Mouse (Mus musculus) liver, embryonic 14.5 days (tissue): ENCODE data around the gene Smarcc2. TPM values are rescaled to one million over a fixed set of nuclear protein-coding genes. Genes with fewer than 3 reads are reported as not detected.
A peak's percentile ranks its signal among the peaks of the same experiment; 100 is the strongest.

ENCODE experiments used
- ATAC-seq: fragments of 200-750 bp; cut with Nextera tagmentation; 2 replicates; pipeline ENCODE4 v1.8.0; 2017; ENCODE audit warnings: moderate number of reproducible peaks, mild to moderate bottlenecking, moderate library complexity; ENCODE audit not compliant: insufficient read depth
- DNase-seq, 3 experiments: peaks; one replicate each; pipeline ENCODE4 v3.0.0-alpha.2; 2012 to 2013; ENCODE audit warnings: low read depth in 3 of 3, low spot score in 3 of 3
- H3K27ac ChIP-seq: fragments of 300-500 bp; sonication (generic); 2 replicates; pipeline ENCODE4 v1.5.1; 2014; ENCODE audit warnings: moderate library complexity, mild to moderate bottlenecking, control low read depth, inconsistent platforms
- H3K27me3 ChIP-seq: fragments of 300-500 bp; sonication (generic); 2 replicates; pipeline ENCODE4 v1.6.1; 2014; ENCODE audit warnings: mild to moderate bottlenecking, low read length, moderate library complexity; ENCODE audit not compliant: control insufficient read depth, insufficient read depth
- H3K36me3 ChIP-seq: fragments of 300-500 bp; sonication (generic); replicated peaks from 2 replicates; pipeline ENCODE4 v1.6.1; 2014; ENCODE audit warnings: low read depth; ENCODE audit not compliant: control insufficient read depth, insufficient read depth
- H3K4me1 ChIP-seq, 2 experiments: fragments of 200-500 bp in 1 of 2; fragments of 300-500 bp in 1 of 2; sonication (generic) in 1 of 2; replicated peaks; 2 replicates each; pipeline ENCODE4 v1.6.1; 2012 to 2014; ENCODE audit warnings: antibody characterized with exemption in 1 of 2, inconsistent platforms in 1 of 2, low read length in 1 of 2; ENCODE audit not compliant: control insufficient read depth in 2 of 2, insufficient read depth in 2 of 2
- H3K4me2 ChIP-seq: fragments of 300-500 bp; sonication (generic); 2 replicates; pipeline ENCODE4 v1.6.1; 2014; ENCODE audit warnings: low read depth, mild to moderate bottlenecking, control low read depth, moderate library complexity
- H3K4me3 ChIP-seq, 2 experiments: fragments of 200-500 bp in 1 of 2; fragments of 300-500 bp in 1 of 2; sonication (generic) in 1 of 2; 2 replicates each; pipeline ENCODE4 v1.5.1; 2012 to 2014; ENCODE audit warnings: low read depth in 2 of 2, low read length in 2 of 2, mild to moderate bottlenecking in 2 of 2, control low read depth in 1 of 2, inconsistent platforms in 1 of 2, moderate library complexity in 1 of 2; ENCODE audit not compliant: insufficient read depth in 1 of 2
- H3K9ac ChIP-seq: fragments of 300-500 bp; sonication (generic); replicated peaks from 2 replicates; pipeline ENCODE4 v1.6.1; 2014; ENCODE audit warnings: mild to moderate bottlenecking, control low read depth, moderate library complexity
- H3K9me3 ChIP-seq: fragments of 300-500 bp; sonication (generic); 2 replicates; pipeline ENCODE4 v1.6.1; 2016; ENCODE audit warnings: low read length, mixed read lengths; ENCODE audit not compliant: control insufficient read depth
- CTCF ChIP-seq: IDR thresholded peaks from 2 replicates; pipeline ENCODE4 v1.5.1; 2016; ENCODE audit warnings: antibody characterized with exemption, low read depth, control low read depth
- EP300 ChIP-seq: IDR thresholded peaks from 2 replicates; pipeline ENCODE4 v1.6.1; 2016; ENCODE audit warnings: antibody characterized with exemption, low read depth
- WGBS: fragments of 180-500 bp; shearing (Covaris S2); extraction: QIAGEN DNeasy Blood & Tissue Kit; methylation state at CpG from one replicate; pipeline ENCODE4 v1.1.7; 2014; ENCODE audit not compliant: insufficient replicate concordance; 5-methylcytosine and 5-hydroxymethylcytosine counted together
- microRNA-seq: library from miRNA; unstranded; fragments of <30 nt; microRNA quantifications from one replicate; pipeline ENCODE4, GENCODE M21; 2016
- polyA plus RNA-seq, 2 experiments: library from polyadenylated mRNA; depleted of rRNA in 1 of 2; stranded (reverse) in 1 of 2; unstranded in 1 of 2; fragments of >200 nt; fragmentation: Nextera tagmentation in 1 of 2; extraction: Ambion mirVana in 1 of 2; gene quantifications; 2 replicates each; pipeline versions ENCODE4 v1.2.1 to v1.2.3; 2012 to 2014

Smarcc2 gene
- polyA plus RNA-seq, 2 experiments = 27.7 to 29.8 TPM

- Histone ChIP-seq H3K4me2 (peak overlapping the region; percentile 59), H3K4me3 (peak overlapping the region; percentile 16 to 20; a peak in 3 of 4 replicates), H3K9ac (peak overlapping the region; percentile 40), H3K36me3 (no peaks in the 10 kb centered on the region), H3K27ac (peak overlapping the region; percentile 61), H3K9me3 (no peaks in the 10 kb centered on the region), H3K4me1 (peaks cover 3 to 14% of the 10 kb centered on the region in 2 experiments; a peak in 3 of 4 replicates), H3K27me3 (no peaks in the 10 kb centered on the region)
- DNase-seq = peak; percentile 89 to 93 (median 90)
- no peak for TF ChIP-seq EP300
- peak; percentile 97 for TF ChIP-seq CTCF
- WGBS = 11% methylated on average over 18 of the region's 18 CpGs
- ATAC-seq = peak; percentile 97
Measured at GRCm38 (mm10) chr10:128536266-128536940, 77.4 kb downstream of the Smarcc2 start.

- no peak overlapping the region for H3K27ac ChIP-seq
- TF ChIP-seq EP300 (no peak), CTCF (no peak)
- no peaks in the 10 kb centered on the region for H3K9me3 ChIP-seq
- peaks cover 3 to 14% of the 10 kb centered on the region in 2 experiments; a peak in 3 of 4 replicates for H3K4me1 ChIP-seq
- ATAC-seq = no peak
- no peak overlapping the region for H3K9ac ChIP-seq
- peaks cover 3% of the 10 kb centered on the region; the same call in 1 of the 2 replicates for H3K36me3 ChIP-seq
- no peaks in the 10 kb centered on the region for H3K27me3 ChIP-seq
- 67% methylated on average over 1 of the region's 1 CpGs for WGBS
- H3K4me3 ChIP-seq = no peak overlapping the region
- H3K4me2 ChIP-seq = no peak overlapping the region
- DNase-seq = no peak
Measured at GRCm38 (mm10) chr10:128538340-128538870, 79.4 kb downstream of the Smarcc2 start.

Small RNAs within 50 kb of the gene (microRNA-seq; reads per million reads assigned to microRNA genes)
- gene Mir6916 (not detected), gene Mir8105 (2.5 reads per million)

Other genes starting within 250 kb of the Smarcc2 start
- 12.9 and 14.2 TPM in 2 replicates for gene Spryd4, start 247.4 kb upstream of the Smarcc2 start, polyA plus RNA-seq (2012; rRNA removed)
- 20.8 and 21.4 TPM in 2 replicates for gene Spryd4, start 247.4 kb upstream of the Smarcc2 start, polyA plus RNA-seq (2014; fragmentation: Nextera tagmentation; extraction: Ambion mirVana)
- 0.02 TPM in 2 replicates for gene Mip, start 233.4 kb upstream of the Smarcc2 start, polyA plus RNA-seq (2012; rRNA removed)
- gene Mip, start 233.4 kb upstream of the Smarcc2 start, polyA plus RNA-seq (2014; fragmentation: Nextera tagmentation; extraction: Ambion mirVana) = not detected in 2 replicates
- 8.1 and 12.9 TPM in 2 replicates for gene Timeless, start 227.2 kb upstream of the Smarcc2 start, polyA plus RNA-seq (2012; rRNA removed)
- 23.3 and 23.4 TPM in 2 replicates for gene Timeless, start 227.2 kb upstream of the Smarcc2 start, polyA plus RNA-seq (2014; fragmentation: Nextera tagmentation; extraction: Ambion mirVana)
- 0.73 and 1.1 TPM in 2 replicates for gene Apon, start 205.2 kb upstream of the Smarcc2 start, polyA plus RNA-seq (2012; rRNA removed)
- 0.52 and 0.58 TPM in 2 replicates for gene Apon, start 205.2 kb upstream of the Smarcc2 start, polyA plus RNA-seq (2014; fragmentation: Nextera tagmentation; extraction: Ambion mirVana)
- 54.1 and 61.3 TPM in 2 replicates for gene Apof, start 190.6 kb upstream of the Smarcc2 start, polyA plus RNA-seq (2012; rRNA removed)
- gene Apof, start 190.6 kb upstream of the Smarcc2 start, polyA plus RNA-seq (2014; fragmentation: Nextera tagmentation; extraction: Ambion mirVana) = 73.7 and 74.1 TPM in 2 replicates
- 5.9 and 6.4 TPM in 2 replicates for gene Stat2, start 188.7 kb upstream of the Smarcc2 start, polyA plus RNA-seq (2012; rRNA removed)
- 4.2 and 5.4 TPM in 2 replicates for gene Stat2, start 188.7 kb upstream of the Smarcc2 start, polyA plus RNA-seq (2014; fragmentation: Nextera tagmentation; extraction: Ambion mirVana)
- gene Il23a, start 160.5 kb upstream of the Smarcc2 start, polyA plus RNA-seq (2012; rRNA removed) = 0.06 and 0.08 TPM in 2 replicates
- gene Il23a, start 160.5 kb upstream of the Smarcc2 start, polyA plus RNA-seq (2014; fragmentation: Nextera tagmentation; extraction: Ambion mirVana) = not detected in 2 replicates
- gene Pan2, start 155.9 kb upstream of the Smarcc2 start, polyA plus RNA-seq (2012; rRNA removed) = 11.5 and 13.3 TPM in 2 replicates
- gene Pan2, start 155.9 kb upstream of the Smarcc2 start, polyA plus RNA-seq (2014; fragmentation: Nextera tagmentation; extraction: Ambion mirVana) = 10.1 and 11.5 TPM in 2 replicates
- 23.8 and 38.8 TPM in 2 replicates for gene Cnpy2, start 136.8 kb upstream of the Smarcc2 start, polyA plus RNA-seq (2012; rRNA removed)
- gene Cnpy2, start 136.8 kb upstream of the Smarcc2 start, polyA plus RNA-seq (2014; fragmentation: Nextera tagmentation; extraction: Ambion mirVana) = 92.7 and 98.3 TPM in 2 replicates
- gene Cs, start 121.5 kb upstream of the Smarcc2 start, polyA plus RNA-seq (2012; rRNA removed) = 71.6 and 80.5 TPM in 2 replicates
- 117 and 126 TPM in 2 replicates for gene Cs, start 121.5 kb upstream of the Smarcc2 start, polyA plus RNA-seq (2014; fragmentation: Nextera tagmentation; extraction: Ambion mirVana)
- 6.5 and 7.7 TPM in 2 replicates for gene Coq10a, start 90.3 kb upstream of the Smarcc2 start, polyA plus RNA-seq (2012; rRNA removed)
- 4.7 and 5.0 TPM in 2 replicates for gene Coq10a, start 90.3 kb upstream of the Smarcc2 start, polyA plus RNA-seq (2014; fragmentation: Nextera tagmentation; extraction: Ambion mirVana)
- 7.4 and 7.7 TPM in 2 replicates for gene Ankrd52, start 82.1 kb upstream of the Smarcc2 start, polyA plus RNA-seq (2012; rRNA removed)
- 4.3 and 5.5 TPM in 2 replicates for gene Ankrd52, start 82.1 kb upstream of the Smarcc2 start, polyA plus RNA-seq (2014; fragmentation: Nextera tagmentation; extraction: Ambion mirVana)
- 33.0 and 40.8 TPM in 2 replicates for gene Slc39a5, start 58.0 kb upstream of the Smarcc2 start, polyA plus RNA-seq (2012; rRNA removed)
- 37.6 and 40.7 TPM in 2 replicates for gene Slc39a5, start 58.0 kb upstream of the Smarcc2 start, polyA plus RNA-seq (2014; fragmentation: Nextera tagmentation; extraction: Ambion mirVana)
- 24.2 and 25.4 TPM in 2 replicates for gene Nabp2, start 47.8 kb upstream of the Smarcc2 start, polyA plus RNA-seq (2012; rRNA removed)
- 45.4 and 48.7 TPM in 2 replicates for gene Nabp2, start 47.8 kb upstream of the Smarcc2 start, polyA plus RNA-seq (2014; fragmentation: Nextera tagmentation; extraction: Ambion mirVana)
- gene Rnf41, start 47.6 kb upstream of the Smarcc2 start, polyA plus RNA-seq (2012; rRNA removed) = 5.0 and 5.9 TPM in 2 replicates
- gene Rnf41, start 47.6 kb upstream of the Smarcc2 start, polyA plus RNA-seq (2014; fragmentation: Nextera tagmentation; extraction: Ambion mirVana) = 4.8 and 6.2 TPM in 2 replicates
- 429 and 654 TPM in 2 replicates for gene Myl6, start 34.9 kb downstream of the Smarcc2 start, polyA plus RNA-seq (2012; rRNA removed)
- gene Myl6, start 34.9 kb downstream of the Smarcc2 start, polyA plus RNA-seq (2014; fragmentation: Nextera tagmentation; extraction: Ambion mirVana) = 490 and 506 TPM in 2 replicates
- gene Myl6b, start 39.4 kb downstream of the Smarcc2 start, polyA plus RNA-seq (2012; rRNA removed) = 1.2 and 1.5 TPM in 2 replicates
- 0.72 and 1.3 TPM in 2 replicates for gene Myl6b, start 39.4 kb downstream of the Smarcc2 start, polyA plus RNA-seq (2014; fragmentation: Nextera tagmentation; extraction: Ambion mirVana)
- gene Esyt1, start 66.6 kb downstream of the Smarcc2 start, polyA plus RNA-seq (2012; rRNA removed) = 9.4 and 10.3 TPM in 2 replicates
- 7.0 and 7.8 TPM in 2 replicates for gene Esyt1, start 66.6 kb downstream of the Smarcc2 start, polyA plus RNA-seq (2014; fragmentation: Nextera tagmentation; extraction: Ambion mirVana)
- 3.3 and 4.0 TPM in 2 replicates for gene Zc3h10, start 88.5 kb downstream of the Smarcc2 start, polyA plus RNA-seq (2012; rRNA removed)
- gene Zc3h10, start 88.5 kb downstream of the Smarcc2 start, polyA plus RNA-seq (2014; fragmentation: Nextera tagmentation; extraction: Ambion mirVana) = 4.3 and 5.3 TPM in 2 replicates
- 1,053 and 2,546 TPM in 2 replicates for gene Rpl41, start 90.1 kb downstream of the Smarcc2 start, polyA plus RNA-seq (2012; rRNA removed)
- 3,181 and 3,454 TPM in 2 replicates for gene Rpl41, start 90.1 kb downstream of the Smarcc2 start, polyA plus RNA-seq (2014; fragmentation: Nextera tagmentation; extraction: Ambion mirVana)
- 57.6 and 113 TPM in 2 replicates for gene Pa2g4, start 106.7 kb downstream of the Smarcc2 start, polyA plus RNA-seq (2012; rRNA removed)
- gene Pa2g4, start 106.7 kb downstream of the Smarcc2 start, polyA plus RNA-seq (2014; fragmentation: Nextera tagmentation; extraction: Ambion mirVana) = 163 and 172 TPM in 2 replicates
- 1.3 and 1.4 TPM in 2 replicates for gene Erbb3, start 130.4 kb downstream of the Smarcc2 start, polyA plus RNA-seq (2012; rRNA removed)
- 1.1 and 1.5 TPM in 2 replicates for gene Erbb3, start 130.4 kb downstream of the Smarcc2 start, polyA plus RNA-seq (2014; fragmentation: Nextera tagmentation; extraction: Ambion mirVana)
- gene Rps26, start 167.5 kb downstream of the Smarcc2 start, polyA plus RNA-seq (2012; rRNA removed) = 867 and 921 TPM in 2 replicates
- 643 and 646 TPM in 2 replicates for gene Rps26, start 167.5 kb downstream of the Smarcc2 start, polyA plus RNA-seq (2014; fragmentation: Nextera tagmentation; extraction: Ambion mirVana)
- 0.13 and 0.18 TPM in 2 replicates for gene Ikzf4, start 186.7 kb downstream of the Smarcc2 start, polyA plus RNA-seq (2012; rRNA removed)
- 0.05 TPM in 1 of 2 replicates, not detected in the other for gene Ikzf4, start 186.7 kb downstream of the Smarcc2 start, polyA plus RNA-seq (2014; fragmentation: Nextera tagmentation; extraction: Ambion mirVana)
- gene Suox, start 214.8 kb downstream of the Smarcc2 start, polyA plus RNA-seq (2012; rRNA removed) = 8.1 and 8.6 TPM in 2 replicates
- gene Suox, start 214.8 kb downstream of the Smarcc2 start, polyA plus RNA-seq (2014; fragmentation: Nextera tagmentation; extraction: Ambion mirVana) = 7.6 and 9.9 TPM in 2 replicates
- 17.8 and 19.3 TPM in 2 replicates for gene Rab5b, start 237.0 kb downstream of the Smarcc2 start, polyA plus RNA-seq (2012; rRNA removed)
- 24.5 and 26.2 TPM in 2 replicates for gene Rab5b, start 237.0 kb downstream of the Smarcc2 start, polyA plus RNA-seq (2014; fragmentation: Nextera tagmentation; extraction: Ambion mirVana)
- 0.27 and 0.31 TPM in 2 replicates for gene Pmel, start 244.9 kb downstream of the Smarcc2 start, polyA plus RNA-seq (2012; rRNA removed)
- gene Pmel, start 244.9 kb downstream of the Smarcc2 start, polyA plus RNA-seq (2014; fragmentation: Nextera tagmentation; extraction: Ambion mirVana) = 0.20 and 0.50 TPM in 2 replicates
- 38.8 and 40.7 TPM in 2 replicates for gene Cdk2, start 245.8 kb downstream of the Smarcc2 start, polyA plus RNA-seq (2012; rRNA removed)
- 51.8 and 56.6 TPM in 2 replicates for gene Cdk2, start 245.8 kb downstream of the Smarcc2 start, polyA plus RNA-seq (2014; fragmentation: Nextera tagmentation; extraction: Ambion mirVana)